Mouse (Mus musculus): ENCODE data around the gene Slc17a9. TPM values are rescaled to one million over a fixed set of nuclear protein-coding genes. Genes with fewer than 3 reads are reported as not detected.
A peak's percentile ranks its signal among the peaks of the same experiment; 100 is the strongest.

Slc17a9 gene
- total RNA-seq, 1 experiment from 2014 or later: 12.1 TPM

DNA sequence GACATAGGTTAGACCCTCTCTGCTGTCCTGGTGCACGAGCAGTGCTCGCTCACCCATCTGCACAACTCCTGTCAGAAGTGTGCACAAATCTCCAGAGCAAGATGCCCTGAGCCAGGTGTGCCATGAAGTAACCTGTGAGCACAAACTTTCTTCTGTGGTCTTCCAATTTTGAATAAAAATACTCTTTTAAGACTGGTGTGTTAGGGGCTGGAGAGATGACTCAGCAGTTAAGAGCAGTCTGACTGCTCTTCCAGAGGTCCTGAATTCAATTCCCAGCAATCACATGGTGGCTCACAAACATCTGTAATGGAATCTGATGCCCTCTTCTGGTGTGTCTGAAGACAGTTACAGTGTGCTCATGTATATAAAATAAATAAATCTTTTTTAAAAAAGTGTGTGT lies 18.3 kb downstream of the Slc17a9 start:
- ATAC-seq (ENCODE audit: extremely low read depth, insufficient number of reproducible peaks, low FRiP score, poor library complexity, severe bottlenecking): no peak

DNA sequence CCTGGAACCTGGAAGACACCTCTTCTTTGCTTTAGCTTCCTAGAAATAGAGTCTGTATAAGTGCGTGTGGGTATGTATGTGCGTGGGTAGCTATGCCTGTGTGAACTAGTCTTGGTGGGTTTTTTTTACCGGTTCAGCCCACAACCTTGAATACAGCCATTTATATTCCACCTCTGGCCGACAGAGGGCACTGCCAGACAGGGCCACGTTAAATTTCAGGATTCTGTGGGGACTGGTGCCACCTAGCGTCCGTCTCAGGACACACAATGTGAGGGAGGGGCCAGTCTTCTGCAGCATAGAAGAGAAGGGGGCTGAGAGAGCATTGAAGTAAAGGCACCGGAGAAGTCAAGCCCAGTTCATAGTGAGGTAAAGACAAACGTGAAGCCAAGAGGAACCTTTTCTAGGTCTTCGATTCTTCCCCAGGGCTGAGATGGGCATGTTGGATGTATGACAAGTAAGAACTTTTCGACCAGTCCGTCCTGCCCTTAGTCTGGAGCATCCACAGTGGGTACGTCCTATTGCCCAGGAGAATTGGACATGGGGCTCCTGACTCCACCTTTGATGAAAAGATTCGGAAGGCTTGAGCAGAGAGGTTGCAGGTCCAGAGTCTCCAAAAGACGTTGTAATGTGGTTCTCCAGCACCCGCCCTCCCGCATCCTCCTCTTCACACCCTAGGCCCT lies 20.3 kb downstream of the Slc17a9 start:
- ATAC-seq (ENCODE audit: extremely low read depth, insufficient number of reproducible peaks, low FRiP score, poor library complexity, severe bottlenecking): peak; percentile 96

DNA sequence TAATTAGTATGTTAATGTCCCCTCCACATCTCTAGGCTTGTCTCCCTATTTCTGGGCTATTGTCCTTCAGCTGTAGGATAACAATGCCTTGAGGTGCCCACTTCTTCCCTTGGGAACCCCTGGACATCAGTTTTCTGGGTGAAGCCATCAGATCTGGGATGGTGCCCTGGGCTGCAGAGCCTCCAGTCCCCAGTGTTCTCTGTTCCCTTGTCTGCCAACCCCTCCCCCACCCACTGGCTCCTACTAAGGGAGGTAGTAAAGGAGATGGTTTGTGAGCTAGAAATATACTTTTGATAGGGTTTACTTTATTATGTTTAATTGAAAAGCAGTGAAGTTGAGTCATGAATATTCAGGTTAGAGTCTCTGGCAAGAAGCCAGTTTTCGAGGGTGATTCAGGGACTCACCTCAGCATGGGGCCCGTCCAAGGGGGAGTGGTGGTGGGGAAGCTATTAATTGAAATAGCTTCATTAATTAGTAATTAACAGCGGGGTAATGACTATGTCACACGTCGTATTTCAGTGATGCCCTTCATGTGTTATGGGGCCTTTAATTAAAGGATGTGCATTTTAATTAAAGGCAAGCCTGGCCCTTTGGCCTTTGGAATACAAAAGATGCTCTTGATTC lies 21.6 kb downstream of the Slc17a9 start:
- ATAC-seq (ENCODE audit: extremely low read depth, insufficient number of reproducible peaks, low FRiP score, poor library complexity, severe bottlenecking): no peak

DNA sequence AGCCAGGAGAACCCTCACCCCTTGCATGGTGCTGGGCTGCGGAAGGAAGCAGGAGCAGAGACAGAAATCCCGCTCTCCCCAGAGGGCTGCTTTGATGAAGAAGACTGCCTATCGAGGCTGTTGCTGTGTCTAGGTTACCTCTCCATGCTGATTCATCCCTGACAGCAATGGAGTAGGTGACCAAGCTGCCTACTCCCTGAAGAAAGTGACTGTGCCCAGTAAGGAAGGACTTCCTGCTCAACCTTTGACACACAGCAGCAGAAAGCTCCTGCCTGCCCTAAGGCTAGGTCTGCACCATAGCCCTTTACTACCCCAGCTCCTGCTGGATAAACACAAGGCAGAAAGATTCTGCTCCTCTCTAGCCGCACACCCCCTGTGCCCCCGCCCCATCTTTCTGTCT lies 23.8 kb downstream of the Slc17a9 start:
- no peak for ATAC-seq (ENCODE audit: extremely low read depth, insufficient number of reproducible peaks, low FRiP score, poor library complexity, severe bottlenecking)

DNA sequence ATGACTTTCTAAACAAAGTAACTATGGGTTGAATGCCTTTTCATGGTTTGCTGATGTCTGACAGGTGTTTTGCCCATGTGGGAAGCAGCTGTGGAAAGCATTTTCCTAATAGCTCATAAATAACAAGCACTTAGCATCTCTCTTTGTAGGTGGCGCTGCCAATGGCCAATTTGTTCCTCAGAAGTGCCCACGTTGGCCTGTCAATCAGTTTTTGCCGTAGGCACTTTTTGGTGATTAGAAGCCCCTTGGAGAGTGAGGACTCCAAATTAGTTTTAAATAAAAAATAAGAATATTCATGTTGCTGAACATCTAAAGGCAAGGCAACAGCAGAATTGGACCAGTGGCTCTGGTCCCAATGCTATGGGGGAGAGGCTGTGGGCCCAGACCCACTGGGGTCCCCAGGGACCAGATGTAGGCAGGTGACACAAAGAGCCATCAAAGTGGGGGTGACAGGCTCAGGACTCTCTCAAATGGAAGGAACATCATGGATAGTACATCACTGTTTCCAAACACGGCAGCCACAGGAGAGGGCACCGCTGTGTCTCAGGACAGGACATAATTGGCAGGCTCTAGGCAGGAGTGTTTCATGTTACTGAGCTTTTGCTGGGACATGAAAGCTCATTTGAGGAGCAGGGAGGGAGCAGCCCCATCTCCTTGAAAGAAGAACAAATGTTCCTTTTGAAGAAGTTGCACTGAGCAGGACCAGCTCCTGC lies 30.1 kb downstream of the Slc17a9 start:
- ATAC-seq (ENCODE audit: extremely low read depth, insufficient number of reproducible peaks, low FRiP score, poor library complexity, severe bottlenecking): no peak

DNA sequence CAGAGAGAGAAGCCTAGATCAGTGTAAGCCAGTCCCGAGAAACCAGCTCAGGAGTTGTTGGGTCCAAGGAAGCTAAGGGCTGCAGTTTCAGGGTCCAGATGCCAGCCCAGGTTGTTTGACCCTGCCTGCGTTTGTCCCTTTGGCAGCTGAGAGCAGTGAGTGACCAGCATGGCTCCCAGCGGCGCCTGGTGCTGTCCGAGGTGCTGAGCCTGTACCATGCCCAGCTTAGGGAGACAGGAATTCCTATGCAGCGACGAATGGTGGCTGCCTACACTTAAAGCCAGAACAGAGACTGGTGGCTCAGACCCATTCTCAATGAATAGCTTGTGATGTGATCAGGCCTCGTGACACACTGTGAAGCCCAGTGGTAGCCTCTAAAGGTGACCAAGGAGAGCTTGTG lies 30.8 kb downstream of the Slc17a9 start:
- ATAC-seq (ENCODE audit: extremely low read depth, insufficient number of reproducible peaks, low FRiP score, poor library complexity, severe bottlenecking): no peak

DNA sequence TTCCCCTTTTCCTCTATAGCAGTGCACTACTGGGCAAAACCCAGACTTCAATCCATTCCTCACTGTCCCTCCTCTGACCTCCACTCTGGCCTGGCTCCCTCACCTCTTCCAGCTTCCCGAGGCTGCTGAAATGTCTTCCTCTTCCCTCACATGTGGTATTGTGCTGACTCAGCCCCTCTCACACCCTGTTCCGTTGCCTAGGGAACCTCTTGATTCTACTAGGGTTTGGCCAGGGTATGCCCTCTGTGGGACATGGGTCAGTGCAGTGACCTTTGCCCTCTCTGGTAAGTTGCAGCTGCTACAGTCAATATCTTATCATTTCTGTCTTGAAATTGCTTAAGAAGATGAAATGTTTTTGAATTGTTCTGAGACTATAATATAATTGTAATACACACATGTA lies 31.7 kb downstream of the Slc17a9 start:
- no peak for ATAC-seq (ENCODE audit: extremely low read depth, insufficient number of reproducible peaks, low FRiP score, poor library complexity, severe bottlenecking)

DNA sequence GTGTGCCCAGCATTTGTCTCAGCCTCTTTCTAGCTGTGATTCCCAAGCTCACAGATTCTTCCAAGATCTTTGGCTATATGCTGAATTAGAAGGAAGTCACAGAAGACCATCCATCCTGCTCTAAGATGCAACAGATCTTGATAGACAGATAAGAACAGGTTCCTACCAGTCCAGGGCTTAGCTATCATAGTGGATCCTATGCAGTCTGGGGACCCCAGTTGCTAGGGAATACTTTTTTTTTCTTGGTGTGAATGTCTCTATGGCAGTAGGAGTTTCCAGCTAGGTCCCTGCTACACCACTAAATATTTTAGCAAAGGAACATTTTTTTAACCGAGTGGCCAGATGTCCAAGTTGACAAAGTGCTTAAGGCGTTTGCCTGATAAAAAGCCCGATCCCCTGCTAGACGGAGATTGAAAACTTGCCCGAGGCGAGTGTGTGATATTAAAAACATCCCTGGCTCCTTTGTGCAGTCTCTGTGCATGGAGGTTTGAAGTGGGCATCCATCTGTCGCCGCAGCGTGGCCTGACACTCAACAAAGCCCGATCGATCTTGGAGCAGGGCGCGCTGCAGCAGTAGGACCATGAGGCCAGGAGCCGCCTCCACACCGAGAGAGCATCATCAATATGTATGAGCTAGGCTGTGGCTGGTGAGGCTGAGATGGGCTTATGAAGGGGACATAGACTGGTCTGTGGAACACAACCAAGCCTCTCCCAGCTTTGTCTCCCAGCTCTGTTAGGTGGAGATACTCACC lies 33.6 kb downstream of the Slc17a9 start:
- ATAC-seq (ENCODE audit: extremely low read depth, insufficient number of reproducible peaks, low FRiP score, poor library complexity, severe bottlenecking): no peak

DNA sequence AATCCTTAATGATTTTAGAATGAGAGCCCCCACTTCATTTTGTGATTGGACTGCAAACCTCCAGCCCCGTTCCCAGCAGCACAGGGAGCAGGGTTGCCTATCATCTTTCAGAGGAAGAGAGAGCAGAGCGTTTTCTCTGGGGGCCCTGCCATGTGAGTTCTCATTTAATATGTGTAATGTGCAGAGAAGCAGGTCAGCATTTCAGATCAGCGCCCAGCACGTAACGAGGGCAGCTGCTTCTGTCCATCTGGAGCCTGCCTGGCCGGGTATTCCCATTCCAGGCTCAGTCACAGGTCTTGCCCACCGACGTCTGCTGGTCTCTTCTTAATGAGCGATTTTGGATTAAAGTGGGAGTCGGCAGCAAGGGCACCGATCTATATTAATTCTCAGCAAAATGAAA lies 39.9 kb downstream of the Slc17a9 start:
- ATAC-seq (ENCODE audit: extremely low read depth, insufficient number of reproducible peaks, low FRiP score, poor library complexity, severe bottlenecking): no peak

DNA sequence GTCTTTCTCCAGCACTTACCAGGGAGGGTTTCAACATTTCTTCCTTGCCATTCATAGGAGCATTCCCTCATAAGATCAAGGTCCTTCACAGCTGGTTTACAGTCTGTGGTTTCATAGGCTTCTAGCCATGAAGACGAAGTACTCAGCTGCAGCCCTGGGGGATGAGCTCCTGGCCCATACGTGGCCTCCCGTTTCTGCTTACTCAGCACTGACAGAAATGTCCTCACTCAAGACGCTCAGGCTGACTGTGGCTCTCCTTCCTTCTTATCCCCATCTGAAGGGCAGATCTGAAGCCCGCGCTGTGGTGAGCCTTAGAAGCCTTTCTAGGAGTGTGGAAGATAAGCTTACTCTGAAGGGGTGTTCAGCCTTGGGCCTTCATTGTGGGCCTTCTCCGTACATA lies 40.6 kb downstream of the Slc17a9 start:
- ATAC-seq (ENCODE audit: extremely low read depth, insufficient number of reproducible peaks, low FRiP score, poor library complexity, severe bottlenecking): no peak

DNA sequence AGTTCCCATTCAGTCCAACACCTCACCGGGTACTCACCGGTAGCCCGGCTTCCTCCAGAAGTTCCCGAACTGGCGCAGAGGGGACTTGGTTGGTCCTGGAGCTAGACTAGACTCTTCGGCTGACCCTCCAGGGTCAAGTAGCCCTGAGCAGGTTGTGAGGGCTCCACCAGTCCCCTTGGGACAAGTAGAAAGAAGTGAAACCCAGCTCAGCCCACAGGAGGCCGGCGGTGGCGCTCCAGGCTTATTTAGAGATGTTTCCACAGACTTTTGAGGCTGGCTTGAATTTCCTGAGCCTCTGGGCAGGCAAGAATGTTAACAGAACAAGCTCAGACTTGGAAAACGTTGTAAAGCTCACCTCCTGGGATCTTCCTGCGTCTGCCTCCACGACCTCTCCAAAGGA lies 50.2 kb downstream of the Slc17a9 start:
- ATAC-seq (ENCODE audit: extremely low read depth, insufficient number of reproducible peaks, low FRiP score, poor library complexity, severe bottlenecking): no peak

DNA sequence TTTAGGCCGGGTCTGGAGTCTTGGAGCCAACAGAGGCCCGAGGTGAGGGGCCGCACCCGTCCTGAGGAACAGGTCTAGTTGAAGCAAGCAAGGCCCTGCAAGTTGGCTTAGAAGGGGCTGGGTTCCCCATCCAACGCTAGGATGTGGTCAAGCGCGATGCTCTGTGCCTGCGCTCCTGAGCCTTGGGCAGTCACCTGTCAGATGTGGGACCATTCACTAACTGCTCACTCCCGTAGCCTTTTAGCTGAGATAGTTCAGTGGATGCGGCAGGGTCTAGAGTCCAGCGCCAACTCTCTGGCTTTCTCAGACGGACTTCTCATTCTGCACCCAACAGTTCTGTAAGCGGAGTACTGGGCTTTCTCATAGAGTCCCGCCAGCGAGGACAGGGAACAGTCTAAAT lies 50.6 kb downstream of the Slc17a9 start:
- ATAC-seq (ENCODE audit: extremely low read depth, insufficient number of reproducible peaks, low FRiP score, poor library complexity, severe bottlenecking): no peak

DNA sequence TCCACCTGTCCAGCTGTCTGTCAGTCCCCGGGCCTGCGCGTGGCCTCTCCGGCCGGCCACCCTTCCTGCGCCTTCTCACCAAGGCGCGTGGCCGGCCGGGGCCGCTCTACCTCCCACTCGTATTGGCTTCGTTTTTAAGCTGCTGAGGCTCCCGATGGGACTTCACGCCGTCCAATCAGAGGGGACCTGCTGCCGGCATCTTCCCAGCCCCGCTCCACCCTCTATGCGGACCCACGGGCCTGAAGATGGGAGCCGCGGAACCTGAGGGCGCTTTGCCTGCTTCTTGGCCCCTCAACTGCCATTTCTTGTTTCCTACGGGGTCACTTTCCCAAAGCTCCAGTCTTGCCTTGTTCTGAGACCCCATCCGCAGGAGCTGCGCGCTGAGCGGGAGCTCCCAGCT lies 51.7 kb downstream of the Slc17a9 start, which contains the start of gene Bhlhe23:
Bhlhe23 (minus strand) TSS at position 108 of the 400 bp plus-strand sequence.
- ATAC-seq (ENCODE audit: extremely low read depth, insufficient number of reproducible peaks, low FRiP score, poor library complexity, severe bottlenecking): no peak

DNA sequence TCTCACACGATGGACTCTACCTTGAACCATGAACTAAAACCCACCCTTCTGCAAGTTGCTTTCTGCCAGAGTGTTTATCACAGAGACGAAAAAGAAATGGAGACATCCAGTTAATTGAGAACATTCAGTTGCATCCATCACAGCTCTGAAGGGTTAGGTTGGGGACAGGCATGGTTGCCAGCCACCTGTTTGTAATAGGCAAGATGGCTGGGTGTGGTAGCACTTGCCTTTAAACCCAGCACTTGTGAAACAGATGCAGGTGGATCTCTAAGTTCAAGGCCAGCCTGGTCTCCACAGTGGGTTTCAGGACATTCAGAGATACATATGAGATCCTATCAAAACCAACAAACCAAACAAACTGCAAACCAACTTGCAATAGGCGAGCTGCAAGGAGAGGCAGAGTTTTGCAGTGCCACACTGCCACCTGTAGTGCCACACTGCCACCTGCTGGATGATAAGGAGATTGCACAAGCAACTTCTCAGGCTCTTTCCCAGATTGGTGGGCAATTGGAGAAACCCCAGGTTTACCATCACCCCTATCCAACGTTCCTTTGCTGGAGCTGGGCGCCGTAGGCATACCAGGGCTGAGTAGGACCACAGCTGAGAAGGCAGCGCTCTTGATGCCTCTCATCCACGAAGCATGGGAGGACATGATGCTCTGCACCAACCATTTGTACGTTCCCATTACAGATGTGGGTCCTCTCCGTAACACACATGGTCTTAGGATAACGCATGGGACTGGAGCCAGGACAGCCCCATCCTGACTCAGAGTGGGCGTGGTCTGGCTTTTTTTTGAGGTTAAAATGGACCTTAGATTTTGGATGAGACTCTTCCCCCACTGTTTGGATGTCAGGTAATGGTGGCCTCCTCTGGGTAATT lies 54.4 kb downstream of the Slc17a9 start:
- peak; percentile 54; the same call in 1 of the 2 replicates for ATAC-seq (ENCODE audit: extremely low read depth, insufficient number of reproducible peaks, low FRiP score, poor library complexity, severe bottlenecking)

DNA sequence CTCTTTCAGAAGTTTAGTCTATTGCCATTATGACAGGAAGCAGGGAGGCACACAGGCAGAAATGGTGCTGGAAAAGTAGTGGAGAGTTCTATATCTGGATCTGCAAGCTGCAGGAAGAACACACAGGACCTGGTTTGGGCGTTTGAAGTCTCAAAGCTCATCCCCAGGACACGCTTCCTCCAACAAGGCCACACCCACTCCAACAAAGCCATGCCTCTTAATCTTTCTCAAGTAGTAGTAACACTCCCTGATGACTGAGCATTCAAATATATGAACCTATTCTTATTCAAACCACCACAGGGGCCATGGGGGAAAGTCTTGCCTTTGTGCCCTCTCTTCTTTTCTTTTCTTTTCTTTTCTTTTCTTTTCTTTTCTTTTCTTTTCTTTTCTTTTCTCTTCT lies 55.2 kb downstream of the Slc17a9 start:
- no peak for ATAC-seq (ENCODE audit: extremely low read depth, insufficient number of reproducible peaks, low FRiP score, poor library complexity, severe bottlenecking)

DNA sequence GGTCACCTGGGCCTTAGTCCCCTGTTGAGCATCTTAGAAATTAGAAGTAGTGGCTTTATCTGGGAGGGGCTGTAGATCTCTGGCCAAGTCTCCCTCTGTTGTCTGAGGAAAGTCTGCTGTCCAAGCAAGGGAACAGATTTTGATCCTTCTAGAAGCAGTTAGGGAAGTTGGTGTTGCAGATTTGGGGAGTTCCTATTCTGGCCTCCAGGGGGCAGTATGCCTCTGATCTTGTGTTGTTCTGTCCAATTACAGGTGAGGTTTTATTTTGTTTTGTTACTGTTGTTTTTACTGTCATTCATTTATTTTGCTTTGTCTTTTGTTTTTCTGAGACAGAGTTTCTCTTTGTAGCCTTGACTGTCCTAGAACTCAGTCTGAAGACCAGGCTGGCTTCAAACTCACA lies 61.7 kb downstream of the Slc17a9 start:
- no peak for ATAC-seq (ENCODE audit: extremely low read depth, insufficient number of reproducible peaks, low FRiP score, poor library complexity, severe bottlenecking)

DNA sequence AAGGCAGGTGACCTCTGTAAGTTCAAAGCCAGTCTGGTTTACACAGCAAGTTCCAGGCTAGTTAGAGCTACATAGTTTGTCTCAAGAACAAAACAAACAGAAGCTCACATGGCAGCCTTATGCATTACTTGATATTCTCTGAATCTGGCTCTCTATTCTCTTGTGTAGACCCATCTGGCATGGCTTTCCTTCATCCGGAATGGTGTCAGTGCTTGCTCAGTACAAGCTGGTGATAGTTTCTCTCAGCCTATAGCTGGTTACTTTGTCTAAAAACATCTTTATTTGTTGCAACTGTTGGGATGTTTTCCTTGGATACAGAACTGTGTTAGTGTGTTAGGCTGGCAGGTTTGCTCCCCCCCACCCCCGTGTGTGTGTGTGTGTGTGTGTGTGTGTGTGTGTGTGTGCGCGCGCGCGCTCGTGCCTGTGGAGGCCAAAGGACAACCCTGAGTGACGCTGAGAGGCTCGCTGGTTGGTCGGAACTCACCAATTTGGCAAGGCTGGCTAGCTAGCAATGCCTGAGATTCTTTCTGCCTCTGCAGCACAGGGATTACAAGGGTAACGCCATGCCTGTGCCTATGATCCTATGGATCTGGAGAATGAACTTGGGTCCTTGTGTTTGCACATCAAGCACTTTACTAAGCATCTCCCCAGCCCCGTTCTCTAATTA lies 62.6 kb downstream of the Slc17a9 start:
- no peak for ATAC-seq (ENCODE audit: extremely low read depth, insufficient number of reproducible peaks, low FRiP score, poor library complexity, severe bottlenecking)

DNA sequence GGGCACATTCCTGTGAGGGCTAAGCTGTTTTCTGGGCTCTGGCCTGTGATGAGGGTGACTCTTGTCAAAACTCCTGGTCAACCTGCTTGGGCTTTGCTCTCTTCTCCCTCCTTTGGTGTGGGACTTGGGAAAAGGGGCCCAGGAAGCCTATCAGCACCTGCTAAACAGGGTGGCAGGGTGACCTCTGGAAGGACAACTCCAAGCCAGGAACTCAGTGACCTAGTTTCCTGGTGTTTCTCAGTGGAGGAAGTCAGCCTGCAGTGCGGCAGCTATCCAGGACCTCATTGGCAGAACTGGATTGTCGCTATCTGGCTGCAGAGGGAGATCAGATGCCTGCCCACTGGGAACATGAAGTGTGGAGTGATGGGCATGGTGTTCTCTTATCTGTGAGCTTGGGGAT lies 63.3 kb downstream of the Slc17a9 start:
- ATAC-seq (ENCODE audit: extremely low read depth, insufficient number of reproducible peaks, low FRiP score, poor library complexity, severe bottlenecking): no peak
